Mouse (Mus musculus): Measurements from ENCODE around the gene Tspan12.

- TF ChIP-seq CTCF (IDR thresholded peaks at IDR 0.05; ENCODE audit: insufficient read depth, low read length) = no peak
- TF ChIP-seq POLR2A (IDR thresholded peaks at IDR 0.05; ENCODE audit: borderline replicate concordance, extremely low read depth, low read depth, low read length) = no peak
Observed at GRCm38 (mm10) chr6:21839976-21840775, 12.1 kb downstream of the Tspan12 start.

Data from lung, adult 2 months (tissue).